In the genomic region with DNA sequence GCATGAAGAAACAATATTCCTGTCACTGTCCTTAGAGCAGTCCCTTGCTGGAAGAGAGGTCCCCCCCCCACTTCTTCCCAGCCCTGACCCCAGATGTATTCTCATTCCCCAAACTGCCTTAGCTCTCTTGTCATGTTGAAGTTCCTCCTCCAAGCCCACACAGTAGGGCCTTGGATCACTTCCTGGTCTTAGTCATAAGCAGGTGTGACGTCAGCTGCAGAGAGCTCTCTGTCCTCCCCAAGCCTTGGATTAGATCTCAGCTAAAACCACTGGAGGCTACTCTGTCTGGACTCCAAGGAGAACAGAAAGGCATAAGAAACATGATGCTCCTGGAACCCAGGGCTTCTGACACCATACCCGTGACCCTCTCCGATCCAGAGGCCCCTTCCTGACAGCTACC, we compare ENCODE assay signal across 16 mouse cellular contexts.
A peak's percentile ranks its signal among the peaks of the same experiment; 100 is the strongest.
DNase-seq lines count a peak whose midpoint lies in the region; ATAC-seq lines count a peak whose summit lies in the region.
"Had no signal": no experiment of that assay in that cellular context is flagged by ENCODE, and none has a peak within 500 bp of the region (broad histone marks: within the 10 kb centered on the region; RNA-seq: fewer than 3 reads in every experiment).

No protein-coding gene starts in this region.

- no peak for DNase-seq in hindbrain, embryonic 10.5 days (ENCODE audit: low spot score)
- no peak for DNase-seq in neural tube, embryonic 11.5 days (ENCODE audit: low spot score)
- DNase-seq in neural tube, embryonic 10.5 days (ENCODE audit: extremely low spot score, low spot score), result no peak
- DNase-seq in kidney, adult 8-10 months, result no peak
- DNase-seq: cerebellum, adult 9-10 months; right cerebral cortex, adult 18-20 months had no signal

- 92% methylated on average over 3 of the region's 3 CpGs for WGBS in hindbrain, embryonic 10.5 days
- 95% methylated on average over 3 of the region's 3 CpGs for WGBS in hindbrain, embryonic 16.5 days
- 95% methylated on average over 3 of the region's 3 CpGs for WGBS in neural tube, embryonic 11.5 days

- H3K27me3 ChIP-seq in hindbrain, embryonic 10.5 days (ENCODE audit: insufficient read depth, poor library complexity, severe bottlenecking), result no peaks in the 10 kb centered on the region
- no peaks in the 10 kb centered on the region for H3K27me3 ChIP-seq in hindbrain, embryonic 16.5 days (replicated peaks; ENCODE audit: control insufficient read depth, insufficient read depth, low read length)
- no peaks in the 10 kb centered on the region for H3K27me3 ChIP-seq in neural tube, embryonic 11.5 days (ENCODE audit: control insufficient read depth, insufficient read depth, low read length)
- H3K27me3 ChIP-seq: forebrain, embryonic 15.5 days; limb, embryonic 15.5 days; liver, embryonic 15.5 days had no signal

- no peak overlapping the region for H3K9ac ChIP-seq in hindbrain, embryonic 16.5 days (ENCODE audit: low read depth, low read length)
- H3K9ac ChIP-seq in neural tube, embryonic 11.5 days (ENCODE audit: low read length), result no peak overlapping the region
- H3K9ac ChIP-seq: forebrain, embryonic 15.5 days; limb, embryonic 15.5 days; liver, embryonic 15.5 days had no signal

- H3K27ac ChIP-seq in hindbrain, embryonic 10.5 days, result peak overlapping the region; percentile 86
- no peak overlapping the region for H3K27ac ChIP-seq in hindbrain, embryonic 16.5 days (ENCODE audit: low read depth, low read length)
- H3K27ac ChIP-seq in neural tube, embryonic 11.5 days (ENCODE audit: low read depth, low read length), result peak overlapping the region; percentile 91
- H3K27ac ChIP-seq: limb, embryonic 15.5 days; liver, embryonic 15.5 days had no signal

- ATAC-seq in hindbrain, embryonic 16.5 days, result no peak
- no peak for ATAC-seq in neural tube, embryonic 11.5 days (ENCODE audit: insufficient read depth, low FRiP score, low TSS enrichment)
- ATAC-seq in megakaryocyte, adult 5-6 weeks (ENCODE audit: poor library complexity, severe bottlenecking), result peak; percentile 82
- no peak for ATAC-seq in inflammation-experienced regulatory T-cells, adult 6 months

- peaks cover 14% of the 10 kb centered on the region for H3K9me3 ChIP-seq in hindbrain, embryonic 10.5 days
- H3K9me3 ChIP-seq in hindbrain, embryonic 16.5 days (ENCODE audit: control insufficient read depth, low read length), result no peaks in the 10 kb centered on the region; the same call in 1 of the 2 replicates
- H3K9me3 ChIP-seq in neural tube, embryonic 11.5 days (ENCODE audit: control insufficient read depth, low read length), result no peaks in the 10 kb centered on the region
- H3K9me3 ChIP-seq: forebrain, embryonic 15.5 days had no signal

- H3K4me1 ChIP-seq in hindbrain, embryonic 10.5 days (replicated peaks), result peaks cover 29% of the 10 kb centered on the region
- peaks cover 8% of the 10 kb centered on the region for H3K4me1 ChIP-seq in hindbrain, embryonic 16.5 days (ENCODE audit: control insufficient read depth, insufficient read depth, low read depth, low read length)
- H3K4me1 ChIP-seq in neural tube, embryonic 11.5 days (ENCODE audit: control insufficient read depth, insufficient read depth, low read length), result peaks cover 13% of the 10 kb centered on the region
- H3K4me1 ChIP-seq: liver, embryonic 15.5 days; megakaryocyte, embryonic 14.5 days had no signal

- H3K36me3 ChIP-seq in hindbrain, embryonic 10.5 days, result no peaks in the 10 kb centered on the region; the same call in 1 of the 2 replicates
- H3K36me3 ChIP-seq in hindbrain, embryonic 16.5 days (ENCODE audit: control insufficient read depth, insufficient read depth, low read length), result no peaks in the 10 kb centered on the region
- no peaks in the 10 kb centered on the region for H3K36me3 ChIP-seq in neural tube, embryonic 11.5 days (ENCODE audit: control insufficient read depth, insufficient read depth, low read length)
- H3K36me3 ChIP-seq: forebrain, embryonic 15.5 days; liver, embryonic 15.5 days had no signal

- H3K4me3 ChIP-seq in hindbrain, embryonic 10.5 days, result no peak overlapping the region
- H3K4me3 ChIP-seq in hindbrain, embryonic 16.5 days (ENCODE audit: low read length), result no peak overlapping the region
- H3K4me3 ChIP-seq in neural tube, embryonic 11.5 days (ENCODE audit: low read depth, low read length), result no peak overlapping the region
- H3K4me3 ChIP-seq: erythroblast, embryonic 14.5 days; forebrain, embryonic 15.5 days; limb, embryonic 15.5 days; liver, embryonic 15.5 days; megakaryocyte, embryonic 14.5 days; myocyte had no signal

- no peak overlapping the region for H3K4me2 ChIP-seq in hindbrain, embryonic 16.5 days (ENCODE audit: low read length)
- no peak overlapping the region for H3K4me2 ChIP-seq in neural tube, embryonic 11.5 days (ENCODE audit: low read depth)
- H3K4me2 ChIP-seq: forebrain, embryonic 15.5 days; heart, embryonic 11.5 days; limb, embryonic 15.5 days; liver, embryonic 15.5 days had no signal
